Mouse (Mus musculus): ENCODE measurements around the gene Cdc5l. TPM values are rescaled to one million over a fixed set of nuclear protein-coding genes. Genes with fewer than 3 reads are reported as not detected.

Gene Cdc5l
- total and polyA plus RNA-seq, 3 experiments: 45.2 to 69.6 (median 58.9) TPM

- dilution Hi-C loops (cut with MboI; ENCODE audit: extremely low pct_ligation_motif_present, extremely low pct_unique_long_range_greater_than_20kb, low sequenced_read_pairs) (no loop called here), in situ Hi-C loops (cut with MboI; ENCODE audit: low pct_ligation_motif_present, low pct_unique_long_range_greater_than_20kb, low sequenced_read_pairs) (no loop called here)
- H3K27me3 ChIP-seq (replicated peaks): no peaks in the 10 kb centered on the region
- H3K9me3 ChIP-seq (replicated peaks; ENCODE audit: low read length): no peaks in the 10 kb centered on the region
- peaks cover 0 to 11% of the 10 kb centered on the region in 2 experiments; a peak in 3 of 4 replicates for H3K4me1 ChIP-seq (ENCODE audit: control insufficient read depth in 1 of 2, insufficient read depth in 2 of 2)
- DNase-seq (ENCODE audit: extremely low read depth): no peak
- no peak overlapping the region for H3K27ac ChIP-seq (ENCODE audit: insufficient read depth, low read depth)
- H3K9ac ChIP-seq (ENCODE audit: insufficient read depth, low read depth): no peak overlapping the region
- H3K4me3 ChIP-seq (replicated peaks in 1 of 3; ENCODE audit: low read depth in 2 of 3, low read length in 2 of 3, poor library complexity in 1 of 3): no peak overlapping the region
- H3K36me3 ChIP-seq (replicated peaks in 1 of 2; ENCODE audit: control insufficient read depth in 1 of 2, insufficient read depth in 1 of 2, low read length in 1 of 2): peaks cover 5 to 11% of the 10 kb centered on the region in 2 experiments
- TF ChIP-seq MYC (IDR thresholded peaks at IDR 0.05; ENCODE audit: low read depth, low read length) (no peak), MAX (IDR thresholded peaks at IDR 0.05; ENCODE audit: low read length) (no peak), RCOR1 (conservative IDR thresholded peaks at IDR 0.05; ENCODE audit: low read depth, low read length) (no peak), KAT2A (IDR thresholded peaks at IDR 0.05; ENCODE audit: insufficient replicate concordance, low read length) (no peak), CTCF (conservative IDR thresholded peaks at IDR 0.05 in 1 of 2, IDR thresholded peaks at IDR 0.05 in 1 of 2; ENCODE audit: low read depth in 2 of 2, low read length in 2 of 2) (no peak), USF1 (IDR thresholded peaks at IDR 0.05; ENCODE audit: low read depth, low read length) (no peak), POLR2AphosphoS2 (IDR thresholded peaks at IDR 0.05; ENCODE audit: low read depth, low read length) (no peak), GABPA (IDR thresholded peaks at IDR 0.05; ENCODE audit: insufficient replicate concordance, low read depth, low read length) (no peak), SIN3A (IDR thresholded peaks at IDR 0.05; ENCODE audit: low read length) (no peak), UBTF (IDR thresholded peaks at IDR 0.05; ENCODE audit: low read depth, low read length) (no peak), MAFK (IDR thresholded peaks at IDR 0.05; ENCODE audit: insufficient replicate concordance, low read length) (no peak), ZMIZ1 (IDR thresholded peaks at IDR 0.05; ENCODE audit: low read depth, low read length) (no peak), CHD1 (IDR thresholded peaks at IDR 0.05; ENCODE audit: low read depth, low read length) (no peak), ZKSCAN1 (IDR thresholded peaks at IDR 0.05; ENCODE audit: borderline replicate concordance, low read depth, low read length) (no peak), POLR2A (IDR thresholded peaks at IDR 0.05; ENCODE audit: low read depth, low read length) (no peak), PAX5 (IDR thresholded peaks at IDR 0.05; ENCODE audit: low read length) (no peak), ELF1 (IDR thresholded peaks at IDR 0.05; ENCODE audit: low read depth, low read length) (no peak)
- H3K4me2 ChIP-seq (ENCODE audit: insufficient read depth, low read depth, poor library complexity, severe bottlenecking): no peak overlapping the region
- H3K79me2 ChIP-seq (replicated peaks; ENCODE audit: control insufficient read depth, extremely low read depth, insufficient read depth, poor library complexity, severe bottlenecking): no peaks in the 10 kb centered on the region
These were observed 18.7 kb upstream of the Cdc5l start for GRCm38 (mm10) chr17:45452271-45452670.

GRCm38 (mm10) chr17:45450153-45450552 is 16.6 kb upstream of the Cdc5l start:
- in situ Hi-C loops (cut with MboI; ENCODE audit: low pct_ligation_motif_present, low pct_unique_long_range_greater_than_20kb, low sequenced_read_pairs) (no loop called here), dilution Hi-C loops (cut with MboI; ENCODE audit: extremely low pct_ligation_motif_present, extremely low pct_unique_long_range_greater_than_20kb, low sequenced_read_pairs) (no loop called here)
- H3K27ac ChIP-seq (ENCODE audit: insufficient read depth, low read depth): no peak overlapping the region
- H3K79me2 ChIP-seq (replicated peaks; ENCODE audit: control insufficient read depth, extremely low read depth, insufficient read depth, poor library complexity, severe bottlenecking): no peaks in the 10 kb centered on the region
- H3K4me3 ChIP-seq (replicated peaks in 1 of 3; ENCODE audit: low read depth in 2 of 3, low read length in 2 of 3, poor library complexity in 1 of 3): no peak overlapping the region
- H3K36me3 ChIP-seq (replicated peaks in 1 of 2; ENCODE audit: control insufficient read depth in 1 of 2, insufficient read depth in 1 of 2, low read length in 1 of 2): peaks cover 5 to 16% of the 10 kb centered on the region in 2 experiments
- H3K4me2 ChIP-seq (ENCODE audit: insufficient read depth, low read depth, poor library complexity, severe bottlenecking): no peak overlapping the region
- H3K9ac ChIP-seq (ENCODE audit: insufficient read depth, low read depth): no peak overlapping the region
- H3K27me3 ChIP-seq (replicated peaks): no peaks in the 10 kb centered on the region
- TF ChIP-seq RAD21 (IDR thresholded peaks at IDR 0.05; ENCODE audit: low read depth, low read length) (no peak), UBTF (IDR thresholded peaks at IDR 0.05; ENCODE audit: low read depth, low read length) (no peak), IRF4 (IDR thresholded peaks at IDR 0.05; ENCODE audit: low read depth, low read length) (no peak), MAX (IDR thresholded peaks at IDR 0.05; ENCODE audit: low read length) (no peak), ELF1 (IDR thresholded peaks at IDR 0.05; ENCODE audit: low read depth, low read length) (no peak), POLR2A (IDR thresholded peaks at IDR 0.05; ENCODE audit: low read depth, low read length) (no peak), CTCF (conservative IDR thresholded peaks at IDR 0.05 in 1 of 2, IDR thresholded peaks at IDR 0.05 in 1 of 2; ENCODE audit: low read depth in 2 of 2, low read length in 2 of 2) (no peak), SMC3 (IDR thresholded peaks at IDR 0.05; ENCODE audit: low read depth, low read length) (no peak), TBP (conservative IDR thresholded peaks at IDR 0.05; ENCODE audit: low read depth, low read length) (no peak), ZC3H11A (IDR thresholded peaks at IDR 0.05; ENCODE audit: low read depth, low read length) (no peak), ZNF384 (IDR thresholded peaks at IDR 0.05; ENCODE audit: low read depth, low read length) (no peak)
- no peaks in the 10 kb centered on the region for H3K9me3 ChIP-seq (replicated peaks; ENCODE audit: low read length)
- peak; percentile 66 for DNase-seq (ENCODE audit: extremely low read depth)
- peaks cover 0 to 11% of the 10 kb centered on the region in 2 experiments; a peak in 3 of 4 replicates for H3K4me1 ChIP-seq (ENCODE audit: control insufficient read depth in 1 of 2, insufficient read depth in 2 of 2)

Measured in CH12.LX (cell line).